Mouse (Mus musculus) cerebellum, adult 9-10 months (tissue): Measurements from ENCODE around the gene Il23a.
"Not testable (repeated sequence)": the region's sequence is repeated elsewhere in the genome, so short reads cannot be mapped to it uniquely, and the experiment has no call there.

Experiments
- DNase-seq: peaks from one replicate; pipeline ENCODE4 v3.0.0; 2022

The Il23a gene

DNA sequence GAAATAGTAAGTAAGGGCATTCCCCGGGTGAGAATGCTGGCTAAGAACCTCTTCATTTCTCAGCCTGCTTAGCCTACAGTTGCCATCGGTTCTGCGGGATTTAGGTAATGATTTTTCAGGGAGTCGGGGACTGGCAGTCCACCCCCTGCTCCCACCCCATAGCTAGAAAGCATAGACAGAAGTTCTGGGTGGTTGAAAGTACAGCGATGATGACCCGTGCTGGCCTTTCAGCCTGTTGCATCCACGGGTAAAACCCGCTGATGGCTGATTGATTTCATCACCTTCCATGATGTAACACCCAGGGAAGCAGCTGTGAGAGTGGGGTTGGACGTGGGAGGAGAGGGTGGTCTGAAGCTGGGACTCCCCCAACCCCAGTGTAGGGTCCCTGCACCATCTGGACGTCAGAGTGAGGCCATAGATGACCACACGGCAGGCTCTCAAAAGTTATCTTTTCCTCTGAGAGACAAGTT lies at the start of gene Il23a:
Gene Il23a (minus strand): TSS at position 51 of the 470 bp plus-strand sequence.
- no peak for DNase-seq

DNA sequence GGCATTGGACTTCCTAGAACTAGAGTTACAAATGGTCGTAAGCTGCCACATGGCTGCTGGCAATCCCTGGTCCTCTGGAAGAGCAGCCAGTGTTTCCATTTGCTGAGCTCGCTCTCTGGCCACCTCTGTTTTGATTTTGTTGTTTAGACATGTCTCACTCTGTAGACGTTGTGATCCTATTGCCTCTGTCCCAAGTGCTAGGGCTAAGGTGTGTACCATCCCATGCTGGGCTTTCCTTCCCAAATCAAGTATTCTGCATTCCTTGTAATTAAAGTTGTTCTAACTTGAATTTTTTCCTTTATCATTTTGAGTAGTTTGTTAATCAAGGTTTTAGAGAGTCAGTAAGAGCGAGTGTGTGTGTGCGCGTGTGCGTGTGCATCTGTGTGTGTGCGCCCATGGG lies 49.0 kb upstream of the Il23a start:
- DNase-seq: no peak

DNA sequence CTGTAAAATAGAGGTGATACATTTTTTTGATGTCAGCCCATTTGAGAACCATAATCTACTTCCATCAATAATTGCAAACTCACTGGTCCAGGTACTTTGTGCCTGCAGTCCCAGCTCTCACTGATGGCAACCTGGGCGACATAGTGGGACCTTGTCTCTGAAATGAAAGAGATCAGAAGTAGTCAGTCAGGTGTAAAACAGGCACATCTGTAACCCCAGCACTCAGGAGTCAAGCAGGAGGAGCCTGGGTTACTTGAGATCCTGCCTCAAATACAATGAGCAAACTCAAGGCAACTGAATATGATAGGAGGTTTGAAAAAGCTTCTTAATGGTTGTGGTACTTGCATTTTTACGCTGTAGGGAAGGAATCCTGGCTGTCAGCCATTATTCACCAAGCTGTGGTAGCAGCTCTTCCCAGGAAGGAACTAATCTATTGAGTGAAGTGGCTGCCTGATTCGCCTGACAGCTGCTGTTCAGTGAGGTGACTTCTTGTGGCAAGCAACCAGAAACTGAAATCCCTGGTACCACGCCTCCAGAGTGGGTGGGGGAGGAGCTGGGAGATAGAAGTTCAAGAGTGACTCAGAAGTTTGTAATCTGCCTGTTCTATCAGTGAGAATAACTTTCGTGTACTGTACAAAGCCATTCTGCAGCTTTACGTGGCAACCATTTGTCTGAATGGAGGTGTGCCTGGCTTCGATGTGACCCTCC lies 46.2 kb upstream of the Il23a start:
- peak; percentile 38 for DNase-seq

DNA sequence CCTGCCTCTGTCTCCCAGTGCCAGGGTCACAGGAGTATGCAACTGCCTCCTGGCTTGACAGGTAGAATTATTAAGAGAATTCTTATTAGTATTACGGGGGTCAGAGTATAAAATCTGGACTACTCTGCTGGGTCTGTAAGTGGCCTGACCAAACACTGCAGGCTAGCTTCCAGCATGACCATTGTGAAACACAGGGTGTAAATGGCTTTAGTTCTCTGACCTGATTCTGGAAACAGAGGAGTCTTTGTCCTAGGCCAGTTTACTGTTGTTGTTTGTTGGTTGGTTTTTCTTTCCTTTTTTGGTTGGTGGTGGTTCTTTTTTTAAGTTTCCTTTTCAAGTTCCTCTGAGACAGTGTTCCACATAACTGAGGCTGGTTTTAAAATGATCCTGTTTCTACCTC lies 44.9 kb upstream of the Il23a start:
- DNase-seq: no peak

DNA sequence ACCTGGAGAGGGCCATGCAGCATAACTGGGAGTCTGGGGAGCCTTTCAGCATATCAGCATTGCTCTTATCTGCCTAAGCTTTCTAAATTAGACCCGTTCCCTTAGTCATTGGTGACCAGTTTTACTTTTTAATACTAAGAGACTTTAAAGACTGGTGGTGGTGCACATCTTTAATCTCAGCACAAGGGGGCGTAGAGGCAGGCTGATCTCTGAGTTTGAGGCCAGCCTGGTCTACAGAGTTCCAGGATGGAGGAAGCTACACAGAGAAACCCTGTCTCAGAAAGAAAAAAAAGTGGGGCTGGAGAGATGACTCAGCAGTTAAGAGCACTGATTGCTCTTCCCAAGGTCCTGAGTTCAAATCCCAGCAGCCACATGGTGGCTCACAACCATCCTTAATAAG lies 41.7 kb upstream of the Il23a start:
- DNase-seq: no peak

DNA sequence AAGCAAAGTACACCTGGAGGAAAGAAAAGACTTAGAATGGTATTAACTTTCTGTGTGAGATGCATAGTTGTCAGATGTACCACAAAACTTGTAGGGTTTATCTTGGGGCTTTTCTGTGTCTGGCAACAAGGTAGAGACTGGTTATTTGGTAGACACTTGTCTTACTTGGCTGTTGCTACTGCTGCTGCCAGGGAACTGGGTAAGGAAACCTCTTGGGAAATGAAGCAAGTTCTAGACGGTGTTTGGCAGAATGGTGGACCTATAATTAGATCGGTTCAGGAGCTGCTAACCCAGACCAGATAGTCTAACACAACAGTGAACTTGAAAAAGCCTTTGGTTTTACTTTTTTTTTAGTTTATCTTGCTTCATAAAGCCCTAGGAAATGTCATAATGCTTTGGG lies 40.4 kb upstream of the Il23a start:
- no peak for DNase-seq

DNA sequence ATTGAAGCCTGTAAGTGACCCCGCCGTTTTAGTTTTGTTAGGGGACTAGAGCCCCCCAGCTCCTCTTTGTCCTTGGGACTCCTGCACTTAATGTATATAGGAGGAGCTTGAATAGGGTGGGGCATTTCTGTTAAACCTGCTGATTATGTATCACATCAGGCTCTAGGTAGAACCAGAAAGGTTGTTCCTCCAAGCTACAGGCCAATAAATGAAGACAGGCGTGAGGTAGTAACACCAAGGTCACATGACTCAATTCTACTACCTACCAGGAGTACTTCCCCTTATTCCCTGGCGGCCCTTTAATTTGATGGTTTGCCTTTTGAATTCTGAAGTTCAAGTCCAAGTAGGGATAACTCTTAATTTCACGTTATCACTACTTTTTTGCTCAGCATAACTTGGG lies 39.9 kb upstream of the Il23a start:
- peak; percentile 51 for DNase-seq

DNA sequence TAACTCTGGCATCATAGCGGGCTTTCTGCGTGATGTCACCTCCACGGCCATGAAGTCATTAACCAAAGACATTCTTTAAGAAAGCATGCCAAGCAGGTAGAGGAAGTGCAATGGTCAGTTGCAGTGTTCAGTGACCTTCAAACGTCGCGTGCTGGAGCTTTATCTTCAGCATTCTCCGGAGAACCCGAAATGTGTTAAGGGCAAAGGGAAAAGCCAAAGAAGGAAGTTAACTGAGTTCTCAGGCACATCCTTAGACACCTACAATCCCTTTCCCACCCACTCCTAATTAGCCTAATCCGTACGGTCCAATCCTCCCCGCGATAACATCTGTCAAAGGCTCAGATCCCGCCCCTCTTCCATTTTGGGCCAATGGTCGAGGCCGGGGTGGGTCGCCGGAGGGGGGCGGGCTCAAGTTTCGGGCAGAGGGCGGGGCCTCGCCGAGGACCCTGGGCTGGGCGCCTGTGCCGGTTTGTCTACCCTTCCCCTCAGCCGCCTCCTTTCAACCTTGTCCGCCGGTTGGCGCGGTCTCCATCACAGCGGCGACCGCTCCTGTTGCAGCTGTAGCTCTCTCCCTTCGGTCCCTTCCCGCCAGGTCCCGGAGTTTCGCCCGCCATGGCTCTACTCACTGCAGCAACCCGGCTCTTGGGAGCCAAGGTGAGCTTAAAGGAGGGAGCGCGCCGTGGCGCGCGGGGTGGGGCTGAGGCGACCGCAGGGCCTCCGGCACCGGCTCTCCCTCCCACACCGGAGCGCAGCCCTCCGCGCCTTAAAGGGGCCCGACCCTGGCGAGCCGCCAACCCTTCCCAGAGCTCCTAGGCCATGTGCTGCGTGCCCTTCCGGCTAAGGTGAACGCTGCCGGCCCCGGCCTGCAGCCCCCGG lies 39.0 kb upstream of the Il23a start, which contains the start of gene Cs:
Gene Cs (plus strand): TSS at position 429 of the 876 bp plus-strand sequence.
- DNase-seq: peak; percentile 98

DNA sequence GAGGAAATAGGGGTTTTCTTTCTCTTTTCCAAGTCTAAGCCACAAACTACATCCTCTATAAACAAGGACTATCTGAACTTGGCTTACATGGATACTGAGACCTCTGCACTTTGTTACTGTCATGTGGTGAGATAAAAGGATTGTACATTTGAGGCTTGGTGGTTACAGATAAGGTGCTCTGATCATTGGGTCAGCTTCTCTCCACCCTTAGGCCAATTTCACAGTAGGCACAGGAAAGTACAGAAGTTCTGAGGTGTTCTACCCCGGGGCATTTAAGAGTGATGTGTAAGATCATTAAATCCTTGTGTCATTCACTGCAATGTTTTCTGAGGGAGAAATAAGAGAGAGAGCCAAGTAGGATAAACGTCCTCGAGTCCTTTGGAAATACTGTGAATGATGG lies 38.0 kb upstream of the Il23a start:
- DNase-seq: no peak

DNA sequence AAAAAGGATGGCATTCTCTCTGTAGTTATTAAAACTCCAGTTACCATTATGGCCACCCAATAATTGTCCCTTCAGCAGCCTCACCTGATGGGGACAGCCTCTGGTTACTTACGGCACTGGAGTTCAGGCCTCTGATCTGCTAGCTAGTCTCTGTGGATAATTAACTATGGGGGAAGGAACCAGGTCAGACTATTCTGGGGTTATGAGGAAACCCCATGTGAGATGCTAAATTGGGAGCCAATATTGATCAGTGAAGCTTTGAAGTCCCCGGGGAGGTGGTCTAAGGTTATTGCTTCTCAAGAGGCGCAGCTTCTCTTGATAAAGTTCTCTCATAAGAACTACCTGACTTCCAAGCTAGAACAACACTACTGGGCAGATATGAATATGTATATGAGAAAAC lies 37.6 kb upstream of the Il23a start:
- DNase-seq: peak; percentile 41

DNA sequence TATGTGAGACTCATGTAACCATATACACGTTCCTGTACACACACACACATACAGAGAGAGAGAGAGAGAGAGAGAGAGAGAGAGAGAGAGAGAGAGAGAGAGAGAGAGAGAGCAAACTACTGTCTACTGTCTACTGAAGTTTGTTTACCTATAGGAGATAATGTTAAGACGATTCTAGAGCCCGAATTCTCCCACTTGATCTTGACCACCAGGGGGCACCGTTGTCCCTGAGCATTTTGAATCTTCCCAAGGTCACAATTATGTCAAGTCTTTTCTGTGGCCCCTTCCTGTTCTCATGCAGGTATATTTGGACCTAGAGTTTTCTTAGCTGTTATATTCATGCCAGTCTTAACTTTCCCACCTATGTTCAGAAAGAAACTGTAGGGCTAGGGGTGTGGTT lies 37.0 kb upstream of the Il23a start:
- peak; percentile 81 for DNase-seq

DNA sequence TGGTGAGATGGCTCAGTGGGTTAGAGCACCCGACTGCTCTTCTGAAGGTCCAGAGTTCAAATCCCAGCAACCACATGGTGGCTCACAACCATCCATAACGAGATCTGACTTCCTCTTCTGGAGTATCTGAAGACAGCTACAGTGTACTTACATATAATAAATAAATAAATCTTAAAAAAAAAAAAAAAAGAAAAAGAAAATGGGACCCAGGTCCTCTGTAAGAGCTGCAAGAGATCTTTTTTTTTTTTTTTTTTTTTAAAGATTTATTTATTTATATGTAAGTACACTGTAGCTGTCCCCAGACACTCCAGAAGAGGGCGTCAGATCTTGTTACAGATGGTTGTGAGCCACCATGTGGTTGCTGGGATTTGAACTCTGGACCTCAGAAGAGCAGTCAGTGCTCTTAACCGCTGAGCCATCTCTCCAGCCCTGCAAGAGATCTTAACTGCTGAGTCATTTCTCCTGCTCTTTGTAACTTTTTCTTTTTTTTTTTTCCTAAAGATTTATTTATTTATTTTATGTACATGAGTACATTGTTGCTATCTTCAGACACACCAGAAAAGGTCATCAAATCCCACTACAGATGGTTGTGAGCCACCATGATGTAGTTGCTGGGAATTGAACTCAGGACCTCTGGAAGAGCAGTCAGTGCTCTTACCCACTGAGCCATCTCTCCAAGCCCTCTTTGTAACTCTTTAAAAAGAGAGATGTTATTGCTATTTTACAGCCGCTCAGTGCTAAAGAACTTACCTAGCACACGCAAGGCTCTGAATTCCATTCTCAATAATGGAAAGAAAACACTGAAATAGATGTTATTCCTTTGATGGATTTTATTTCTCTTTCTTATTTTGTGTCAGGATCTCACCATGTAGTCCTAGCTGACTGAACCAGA lies 34.1 kb upstream of the Il23a start:
- DNase-seq: not testable (repeated sequence)

DNA sequence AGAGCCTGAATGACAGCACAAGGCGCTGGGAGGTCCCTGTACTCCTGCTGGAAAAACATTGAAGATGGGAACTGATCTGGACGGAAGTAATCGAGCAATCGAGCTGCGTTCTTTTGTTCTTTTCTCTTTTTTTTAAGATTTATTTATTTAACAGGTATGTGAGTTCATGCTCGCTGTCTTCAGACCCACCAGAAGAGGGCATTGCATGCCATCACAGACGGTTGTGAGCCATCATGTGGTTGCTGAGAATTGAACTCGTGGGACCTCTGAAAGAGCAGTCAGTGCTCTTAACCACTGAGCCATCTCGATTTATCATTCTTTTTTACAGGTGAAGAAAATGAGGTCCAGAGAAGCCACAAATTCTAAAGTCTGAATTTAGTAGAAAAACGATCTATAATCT lies 29.1 kb upstream of the Il23a start:
- DNase-seq: no peak

DNA sequence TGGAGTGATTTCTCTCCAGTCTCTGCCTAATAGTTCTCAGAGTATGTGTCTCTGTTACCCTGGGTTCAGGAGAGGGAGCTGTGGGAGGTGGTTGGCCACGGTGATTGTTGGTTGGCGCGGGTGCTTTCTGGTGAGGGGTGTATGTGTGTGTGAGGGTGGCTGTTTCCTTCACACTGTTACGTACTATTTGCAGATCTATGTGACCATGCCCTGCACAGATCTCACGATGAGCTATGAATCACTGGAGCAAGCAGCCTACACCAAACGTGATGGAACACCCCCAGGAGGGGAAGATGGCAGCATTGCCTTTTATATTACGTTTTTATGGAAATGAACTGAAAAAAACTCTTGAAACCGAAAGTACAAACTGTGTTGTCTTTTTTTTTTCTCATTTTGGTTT lies 28.3 kb upstream of the Il23a start:
- no peak for DNase-seq

DNA sequence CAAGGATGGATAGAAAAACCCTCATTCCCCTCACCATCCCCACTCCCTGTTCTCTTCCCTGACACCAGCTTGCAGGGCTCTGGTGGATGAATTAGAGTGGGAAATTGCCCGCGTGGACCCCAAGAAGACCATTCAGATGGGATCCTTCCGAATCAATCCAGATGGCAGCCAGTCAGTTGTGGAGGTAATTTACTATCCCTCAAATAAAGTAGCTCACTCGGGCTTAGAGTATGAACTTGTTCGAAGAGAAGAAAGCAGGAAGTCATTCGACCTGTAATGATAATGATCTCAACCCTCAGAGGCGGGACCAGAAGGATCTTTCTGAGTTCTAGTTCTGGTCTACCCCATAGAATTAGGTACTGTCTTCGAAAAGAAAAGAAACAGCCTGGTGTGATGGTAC lies 25.0 kb upstream of the Il23a start:
- DNase-seq: no peak

DNA sequence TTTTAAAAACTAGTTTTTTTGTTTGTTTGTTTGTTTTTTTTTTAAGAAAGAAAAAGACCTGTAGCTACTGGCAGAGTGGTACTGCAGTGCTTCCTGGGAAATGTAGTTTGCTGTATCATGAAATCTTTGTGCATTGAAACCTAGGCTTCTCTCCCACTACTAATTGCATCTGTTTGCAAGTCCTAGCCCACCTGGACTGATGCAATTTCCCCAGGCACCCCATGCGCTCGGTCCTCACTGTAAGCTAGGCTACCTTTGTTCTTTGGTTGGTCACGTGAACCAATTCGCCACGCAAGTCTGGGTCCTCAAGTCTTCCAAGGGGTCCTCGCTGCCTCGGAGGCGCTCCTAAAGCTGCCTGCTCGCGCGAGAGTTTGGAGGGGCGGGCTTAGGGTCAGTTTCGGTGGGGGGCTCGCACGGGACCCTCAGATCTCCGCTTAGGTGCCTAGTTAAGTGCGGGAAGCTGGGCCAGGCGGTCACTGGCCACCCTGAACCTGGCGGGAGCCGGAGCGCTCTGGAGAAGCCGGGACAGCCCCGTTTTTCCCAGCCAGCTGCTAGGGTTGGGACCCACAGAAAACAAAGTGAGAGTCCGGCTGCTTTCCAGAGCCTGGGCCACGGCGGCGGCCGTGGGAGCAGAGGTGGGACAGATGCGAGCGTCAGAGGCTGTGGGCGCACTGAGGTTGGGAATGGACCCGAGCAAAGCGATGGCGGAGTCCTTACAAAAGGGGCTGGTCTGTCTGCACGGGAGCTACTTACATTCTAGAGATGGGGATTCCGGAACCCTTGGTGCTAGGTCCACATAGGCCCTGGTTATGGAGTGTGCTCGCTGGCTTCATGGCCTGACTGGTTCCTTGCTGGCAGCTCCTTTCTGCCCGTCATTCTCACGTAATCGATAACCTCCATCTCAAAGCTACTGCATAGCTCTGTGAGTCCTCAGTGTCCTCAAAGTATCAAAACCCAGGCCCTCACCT lies 23.9 kb upstream of the Il23a start, which contains the start of gene Cnpy2:
Gene Cnpy2 (plus strand): TSS at position 319 of the 968 bp plus-strand sequence.
- DNase-seq: peak; percentile 77

DNA sequence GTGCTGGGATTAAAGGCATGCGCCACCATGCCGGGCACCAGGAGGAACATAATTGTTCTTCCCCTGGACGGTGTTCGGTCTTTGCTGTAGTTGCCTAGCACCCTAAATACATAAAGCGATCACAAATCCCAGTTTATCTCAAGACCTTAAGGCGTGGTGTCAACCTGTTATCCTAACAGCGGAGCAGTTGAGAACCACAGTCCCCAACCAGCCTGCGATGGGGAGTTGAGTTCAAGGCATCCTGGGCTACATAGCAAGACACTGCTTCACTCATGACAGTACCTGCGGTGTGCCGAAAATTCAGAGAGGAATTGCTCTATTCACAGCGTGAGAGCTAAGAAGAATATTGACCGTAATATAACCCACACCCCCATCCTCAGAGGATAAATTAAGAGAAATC lies 23.1 kb upstream of the Il23a start:
- peak; percentile 35 for DNase-seq

DNA sequence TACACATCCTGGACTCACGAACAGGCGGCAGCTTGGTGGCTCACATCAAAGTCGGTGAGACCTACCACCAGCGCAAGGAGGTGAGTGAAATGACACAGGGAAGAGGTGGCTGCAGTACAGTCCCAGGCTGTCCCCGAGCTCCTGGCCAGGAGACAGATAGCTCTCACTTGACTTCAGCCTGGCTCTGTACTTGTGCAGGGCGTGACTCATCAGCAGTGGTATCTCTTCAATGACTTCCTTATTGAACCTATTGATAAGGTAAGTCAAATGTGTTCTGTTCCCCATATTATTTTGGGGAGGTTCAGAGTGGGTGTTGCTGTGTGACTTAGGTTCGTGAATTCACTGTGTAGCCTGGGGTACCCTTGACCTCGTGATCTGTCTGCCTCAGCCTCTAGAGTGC lies 17.0 kb upstream of the Il23a start:
- no peak for DNase-seq

DNA sequence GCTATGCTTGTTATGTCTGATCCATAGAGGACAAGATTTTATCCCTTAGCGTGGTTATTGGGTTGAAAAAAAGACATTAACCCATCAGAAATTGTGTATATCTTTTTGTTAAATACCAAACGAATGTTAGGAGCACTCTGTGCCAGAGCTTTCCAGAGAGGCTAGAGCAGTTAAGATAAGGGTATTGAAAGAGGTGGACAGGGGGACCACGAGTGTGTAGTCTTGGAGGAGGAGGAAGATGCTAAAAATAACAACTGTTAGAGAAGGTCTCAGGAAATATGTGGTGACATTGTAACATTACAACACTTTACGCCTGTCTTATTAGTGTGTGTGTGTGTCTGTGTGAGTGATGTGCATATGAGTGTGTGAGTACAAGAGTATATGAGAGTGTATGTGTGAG lies 12.3 kb upstream of the Il23a start:
- DNase-seq: no peak

DNA sequence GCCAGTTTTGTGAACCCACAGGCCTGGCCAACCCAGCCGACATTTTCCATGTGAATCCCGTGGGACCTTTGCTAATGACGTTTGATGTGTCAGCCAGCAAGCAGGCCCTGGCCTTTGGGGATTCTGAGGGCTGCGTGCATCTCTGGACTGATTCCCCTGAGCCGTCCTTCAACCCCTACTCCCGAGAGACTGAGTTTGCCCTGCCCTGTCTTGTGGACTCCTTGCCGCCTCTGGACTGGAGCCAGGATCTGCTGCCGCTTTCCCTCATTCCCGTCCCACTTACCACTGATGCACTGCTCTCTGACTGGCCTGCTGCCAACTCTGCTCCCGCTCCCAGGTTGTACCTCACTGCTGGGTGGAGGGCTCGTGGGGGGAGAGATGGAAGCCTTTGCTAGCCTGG lies 11.6 kb upstream of the Il23a start:
- DNase-seq: no peak

DNA sequence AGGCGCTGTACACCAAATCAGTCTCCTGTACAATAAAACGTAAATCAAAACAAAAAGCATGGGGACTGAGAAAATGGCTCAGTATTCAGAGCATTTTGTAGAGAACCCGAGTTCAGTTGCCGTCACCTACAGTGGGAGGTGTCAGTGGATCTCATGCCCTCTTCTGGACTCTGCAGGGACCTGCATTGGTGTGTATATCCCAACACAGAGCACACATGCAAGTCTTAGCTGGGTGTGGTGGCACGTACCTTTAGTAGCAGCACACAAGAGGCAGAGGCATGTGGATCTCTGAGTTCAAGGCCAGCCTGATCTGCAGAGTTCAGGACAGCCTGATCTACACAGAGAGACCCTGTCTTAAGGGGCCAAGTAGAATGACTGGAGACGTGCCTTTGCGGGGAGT lies 11.1 kb upstream of the Il23a start:
- no peak for DNase-seq
